Mouse (Mus musculus) hindbrain, embryonic 10.5 days (tissue): ENCODE measurements around the gene Pex3. TPM values are rescaled to one million over a fixed set of nuclear protein-coding genes. Genes with fewer than 3 reads are reported as not detected.

Experiments used
- DNase-seq: peaks from one replicate; pipeline ENCODE4 v3.0.0-alpha.2; 2017; ENCODE audit warnings: low spot score
- H3K27ac ChIP-seq: fragments of 300-500 bp; sonication (generic); 2 replicates; pipeline ENCODE4 v1.5.1; 2016; ENCODE audit warnings: mild to moderate bottlenecking, moderate library complexity
- H3K27me3 ChIP-seq: fragments of 300-500 bp; sonication (generic); 2 replicates; pipeline ENCODE4 v1.6.1; 2016; ENCODE audit warnings: mild to moderate bottlenecking; ENCODE audit not compliant: poor library complexity, insufficient read depth, severe bottlenecking
- H3K36me3 ChIP-seq: fragments of 300-500 bp; sonication (generic); 2 replicates; pipeline ENCODE4 v1.6.1; 2016; ENCODE audit warnings: mild to moderate bottlenecking, moderate library complexity
- H3K4me1 ChIP-seq: fragments of 300-500 bp; sonication (generic); replicated peaks from 2 replicates; pipeline ENCODE4 v1.6.1; 2016; ENCODE audit warnings: mild to moderate bottlenecking
- H3K4me3 ChIP-seq: fragments of 300-500 bp; sonication (generic); 2 replicates; pipeline ENCODE4 v1.5.1; 2016; ENCODE audit warnings: mild to moderate bottlenecking, moderate library complexity
- H3K9me3 ChIP-seq: fragments of 300-500 bp; sonication (generic); 2 replicates; pipeline ENCODE4 v1.6.1; 2016; ENCODE audit warnings: mild to moderate bottlenecking, moderate library complexity
- WGBS: fragments of 180-500 bp; shearing (Covaris S2); methylation state at CpG from one replicate; pipeline ENCODE4 v1.1.7; 2016; 5-methylcytosine and 5-hydroxymethylcytosine counted together
- polyA plus RNA-seq: library from polyadenylated mRNA; unstranded; fragments of >200 nt; fragmentation: Nextera tagmentation; extraction: Ambion mirVana; gene quantifications from 2 replicates; pipeline ENCODE4 v1.2.1, GENCODE M21; 2016

The Pex3 gene
- polyA plus RNA-seq = 15.6 and 19.6 TPM in 2 replicates

GRCm38 (mm10) chr10:13552646-13553497 is at the start of gene Pex3, which contains the start of gene Adat2:
Gene Pex3, minus strand, starts transcription at chr10:13553142.
Gene Adat2, plus strand, starts transcription at chr10:13552894.
- Histone ChIP-seq H3K27me3 (no peaks in the 10 kb centered on the region), H3K36me3 (peaks cover 4% of the 10 kb centered on the region), H3K4me3 (peak within 1 kb of the TSS; percentile 79), H3K27ac (peak within 1 kb of the TSS; percentile 90), H3K4me1 (peaks cover 11% of the 10 kb centered on the region; the same call in 1 of the 2 replicates), H3K9me3 (no peaks in the 10 kb centered on the region)
- DNase-seq = peak; percentile 91
- whole genome bisulfite sequencing = 1% methylated on average over 51 of the region's 51 CpGs

- Histone ChIP-seq H3K36me3 (no peaks in the 10 kb centered on the region), H3K27ac (no peak overlapping the region), H3K4me1 (peaks cover 4% of the 10 kb centered on the region; the same call in 1 of the 2 replicates), H3K9me3 (peaks cover 6% of the 10 kb centered on the region; the same call in 1 of the 2 replicates), H3K4me3 (no peak overlapping the region), H3K27me3 (no peaks in the 10 kb centered on the region)
- WGBS = 81% methylated on average over 2 of the region's 2 CpGs
- no peak for DNase-seq
Measured at GRCm38 (mm10) chr10:13600926-13601325, 48.0 kb upstream of the Pex3 start.

DNA sequence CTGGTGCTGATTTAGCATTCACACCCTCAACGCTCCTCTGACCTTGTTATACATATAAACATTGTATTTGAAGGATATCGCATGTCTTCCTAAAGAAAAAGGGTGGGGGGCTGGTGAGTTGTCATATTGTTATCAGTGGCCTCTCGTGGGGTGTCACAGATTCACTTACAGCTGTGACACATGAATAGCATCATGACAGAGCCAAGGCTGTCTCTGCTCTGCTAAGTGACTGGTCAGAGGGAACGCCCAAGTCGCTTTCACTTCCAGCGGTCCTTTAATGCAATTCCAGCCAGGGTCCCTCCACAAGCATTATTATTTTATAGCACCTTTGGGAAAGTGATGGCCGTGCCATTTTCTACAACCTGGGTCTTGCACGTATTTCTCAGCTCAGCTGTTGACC is 44.5 kb upstream of the Pex3 start:
- Histone ChIP-seq H3K9me3 (peaks cover 6% of the 10 kb centered on the region; the same call in 1 of the 2 replicates), H3K27ac (no peak overlapping the region), H3K27me3 (no peaks in the 10 kb centered on the region), H3K4me1 (peaks cover 5% of the 10 kb centered on the region; the same call in 1 of the 2 replicates), H3K36me3 (no peaks in the 10 kb centered on the region), H3K4me3 (no peak overlapping the region)
- DNase-seq = no peak
- WGBS = 84% methylated on average over 8 of the region's 8 CpGs

DNA sequence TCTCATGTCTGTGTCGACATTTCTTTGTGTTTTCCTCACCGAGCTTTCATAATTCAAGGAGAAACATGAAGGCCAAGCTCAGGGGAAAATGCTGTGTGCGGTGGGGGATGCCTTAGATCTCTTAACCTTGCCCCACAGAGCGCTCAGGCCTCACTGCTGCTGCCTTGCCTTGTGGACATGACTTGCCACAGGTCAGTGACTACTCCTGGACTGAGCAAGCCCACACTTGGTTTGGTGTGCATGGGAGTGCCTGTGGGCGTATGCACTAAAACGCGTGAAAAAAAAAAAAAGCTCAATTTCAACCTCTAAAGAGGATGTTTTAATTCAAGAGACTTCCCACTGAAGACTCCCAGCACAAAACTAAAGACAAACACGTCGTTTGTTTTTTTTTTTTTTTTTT is 43.9 kb upstream of the Pex3 start:
- no peak for DNase-seq
- peaks cover 5% of the 10 kb centered on the region; the same call in 1 of the 2 replicates for H3K4me1 ChIP-seq
- peaks cover 6% of the 10 kb centered on the region; the same call in 1 of the 2 replicates for H3K9me3 ChIP-seq
- H3K36me3 ChIP-seq = no peaks in the 10 kb centered on the region
- H3K4me3 ChIP-seq = no peak overlapping the region
- WGBS = 82% methylated on average over 9 of the region's 9 CpGs
- H3K27ac ChIP-seq = no peak overlapping the region
- no peaks in the 10 kb centered on the region for H3K27me3 ChIP-seq

GRCm38 (mm10) chr10:13596073-13596472 is 43.1 kb upstream of the Pex3 start:
- DNase-seq = no peak
- 38% methylated on average over 3 of the region's 3 CpGs for WGBS
- Histone ChIP-seq H3K4me1 (peaks cover 5% of the 10 kb centered on the region; the same call in 1 of the 2 replicates), H3K9me3 (peaks cover 6% of the 10 kb centered on the region; the same call in 1 of the 2 replicates), H3K4me3 (no peak overlapping the region), H3K27me3 (no peaks in the 10 kb centered on the region), H3K27ac (no peak overlapping the region), H3K36me3 (no peaks in the 10 kb centered on the region)

- H3K9me3 ChIP-seq = no peaks in the 10 kb centered on the region
- no peak overlapping the region for H3K27ac ChIP-seq
- H3K36me3 ChIP-seq = no peaks in the 10 kb centered on the region
- peaks cover 5% of the 10 kb centered on the region; the same call in 1 of the 2 replicates for H3K4me1 ChIP-seq
- 89% methylated on average over 3 of the region's 3 CpGs for WGBS
- no peak overlapping the region for H3K4me3 ChIP-seq
- no peaks in the 10 kb centered on the region for H3K27me3 ChIP-seq
- no peak for DNase-seq
Measured at GRCm38 (mm10) chr10:13593529-13593928, 40.6 kb upstream of the Pex3 start.

GRCm38 (mm10) chr10:13592196-13592595 is 39.3 kb upstream of the Pex3 start:
- no peak for DNase-seq
- no peak overlapping the region for H3K27ac ChIP-seq

GRCm38 (mm10) chr10:13587914-13588313 is 35.0 kb upstream of the Pex3 start:
- H3K27ac ChIP-seq = no peak overlapping the region
- 80% methylated on average over 2 of the region's 2 CpGs for WGBS
- no peak for DNase-seq
- H3K27me3 ChIP-seq = no peaks in the 10 kb centered on the region
- no peak overlapping the region for H3K4me3 ChIP-seq
- no peaks in the 10 kb centered on the region for H3K4me1 ChIP-seq
- no peaks in the 10 kb centered on the region for H3K36me3 ChIP-seq
- H3K9me3 ChIP-seq = no peaks in the 10 kb centered on the region

More at GRCm38 (mm10) chr10:13592196-13592595, 39.3 kb upstream of the Pex3 start:
- WGBS = 89% methylated on average over 10 of the region's 10 CpGs
- Histone ChIP-seq H3K4me3 (no peak overlapping the region), H3K36me3 (no peaks in the 10 kb centered on the region), H3K27me3 (no peaks in the 10 kb centered on the region), H3K9me3 (no peaks in the 10 kb centered on the region), H3K4me1 (peaks cover 5% of the 10 kb centered on the region; the same call in 1 of the 2 replicates)

- Histone ChIP-seq H3K4me1 (no peaks in the 10 kb centered on the region), H3K4me3 (no peak overlapping the region), H3K27me3 (0 out of 2 replicates have a peak, but pooled peaks cover 6% of the 10 kb centered on the region), H3K36me3 (no peaks in the 10 kb centered on the region), H3K27ac (no peak overlapping the region), H3K9me3 (no peaks in the 10 kb centered on the region)
- WGBS = 92% methylated on average over 7 of the region's 7 CpGs
- no peak for DNase-seq
Measured at GRCm38 (mm10) chr10:13577123-13577522, 24.2 kb upstream of the Pex3 start.

DNA sequence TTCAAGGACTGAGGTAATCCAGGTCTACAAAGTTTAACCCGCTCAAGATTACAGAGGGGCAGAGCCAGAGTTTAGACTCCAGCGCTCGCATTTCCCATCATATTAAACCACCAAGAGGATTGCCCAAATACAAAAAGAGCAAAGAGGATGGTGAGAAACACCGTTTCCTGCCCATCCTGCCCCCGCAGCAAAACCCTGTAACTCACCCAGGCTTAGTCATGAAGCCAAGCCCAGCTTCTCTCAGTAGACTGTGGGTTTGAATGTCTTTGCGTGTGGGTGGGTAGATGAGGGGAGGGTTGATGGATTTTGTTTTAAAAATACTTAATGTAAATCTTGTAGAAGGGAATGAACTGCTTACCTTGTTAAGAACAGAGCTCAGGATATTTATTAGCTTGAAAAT is 19.5 kb upstream of the Pex3 start:
- Histone ChIP-seq H3K9me3 (no peaks in the 10 kb centered on the region), H3K27me3 (peaks cover 22% of the 10 kb centered on the region), H3K27ac (no peak overlapping the region), H3K4me1 (peaks cover 17% of the 10 kb centered on the region), H3K4me3 (no peak overlapping the region), H3K36me3 (no peaks in the 10 kb centered on the region)
- WGBS = 90% methylated on average over 6 of the region's 6 CpGs
- DNase-seq = no peak

DNA sequence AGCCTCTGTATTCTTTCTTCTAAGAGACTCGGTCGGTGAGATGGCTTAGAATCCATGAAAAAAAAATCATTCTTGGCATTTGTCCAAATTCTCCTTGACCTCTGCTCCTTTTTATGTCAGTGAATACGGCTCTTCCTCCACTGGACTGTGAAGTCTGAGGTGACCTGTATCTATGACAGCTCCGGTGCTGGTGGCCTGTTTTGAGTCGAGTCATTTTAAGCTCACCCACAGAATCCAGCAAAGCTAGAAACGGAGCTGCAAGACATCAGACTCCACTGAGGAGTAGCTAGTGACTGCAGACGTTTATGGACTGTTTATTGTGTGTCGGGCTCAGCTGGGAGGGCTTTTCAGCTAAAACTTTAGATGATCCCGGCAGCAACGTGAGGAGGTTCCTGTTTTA is 19.1 kb upstream of the Pex3 start:
- DNase-seq = no peak
- 75% methylated on average over 10 of the region's 10 CpGs for whole genome bisulfite sequencing

DNA sequence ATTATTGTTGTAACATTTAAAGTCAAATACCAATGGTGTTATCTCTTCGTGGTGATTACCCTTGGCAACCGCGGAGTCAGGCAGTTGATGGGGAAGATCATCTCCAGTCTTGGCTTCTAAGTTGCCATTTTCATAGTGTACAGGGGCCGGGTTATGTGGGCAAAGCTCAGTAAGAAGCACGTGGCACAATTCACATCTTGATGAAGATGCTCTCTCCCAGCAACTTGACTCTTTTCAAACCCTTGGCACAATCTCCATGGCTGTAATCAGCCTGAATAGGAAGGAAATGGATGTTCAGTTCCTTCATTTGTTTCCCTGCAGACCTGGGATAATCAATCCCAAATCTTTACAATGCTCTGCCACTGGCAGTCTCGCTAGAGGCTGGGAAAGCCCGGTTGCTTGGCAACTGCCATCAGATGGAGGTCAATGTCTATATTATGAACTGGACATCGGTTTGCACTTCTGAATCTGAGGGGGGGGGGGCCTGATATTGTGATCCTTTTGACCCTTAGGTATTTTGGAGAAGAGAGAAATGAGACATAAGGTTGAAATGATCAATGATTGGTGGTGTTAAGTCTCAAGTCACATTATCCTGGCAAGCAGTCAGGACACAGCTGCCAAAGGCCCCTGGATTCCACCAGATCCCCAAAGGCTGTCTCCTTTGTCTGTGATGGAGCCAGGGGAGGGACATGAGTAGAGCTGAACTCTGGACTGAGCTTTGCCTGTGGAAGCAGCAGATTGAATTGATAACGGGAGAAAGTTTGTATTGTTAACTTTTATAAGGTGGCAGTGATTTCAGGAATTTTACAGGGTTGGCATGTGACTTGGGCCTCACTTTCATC is 18.0 kb upstream of the Pex3 start:
- Histone ChIP-seq H3K4me3 (no peak overlapping the region), H3K4me1 (peaks cover 17% of the 10 kb centered on the region), H3K36me3 (no peaks in the 10 kb centered on the region), H3K9me3 (no peaks in the 10 kb centered on the region), H3K27ac (no peak overlapping the region), H3K27me3 (peaks cover 22% of the 10 kb centered on the region)
- peak; percentile 25 for DNase-seq
- WGBS = 53% methylated on average over 9 of the region's 9 CpGs

More for the DNA sequence above, 19.1 kb upstream of the Pex3 start:
- no peak overlapping the region for H3K27ac ChIP-seq
- H3K4me3 ChIP-seq = no peak overlapping the region
- no peaks in the 10 kb centered on the region for H3K9me3 ChIP-seq
- H3K4me1 ChIP-seq = peaks cover 17% of the 10 kb centered on the region
- H3K27me3 ChIP-seq = peaks cover 22% of the 10 kb centered on the region
- H3K36me3 ChIP-seq = no peaks in the 10 kb centered on the region
